Comparison of ENCODE assay signal across 7 mouse cellular contexts in the genomic region with DNA sequence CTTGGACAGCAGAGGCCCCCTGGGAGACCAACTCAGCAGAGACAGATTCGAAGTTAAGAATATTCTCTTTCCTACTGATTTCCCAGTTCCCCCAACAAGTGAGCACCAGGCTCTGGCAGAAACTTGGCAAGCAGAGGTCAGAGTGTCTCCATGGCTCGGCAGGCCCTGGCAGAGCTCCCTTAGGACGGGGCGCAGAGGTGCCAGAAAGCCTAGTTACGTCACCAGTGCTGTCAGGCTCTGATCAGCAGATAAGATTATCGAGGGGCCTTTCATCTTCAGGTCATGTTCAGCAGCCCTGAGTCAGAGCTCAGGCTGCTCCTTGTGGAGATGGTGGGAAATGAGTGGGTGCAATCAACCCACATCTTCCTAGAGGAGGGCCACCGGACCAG.
DNase-seq lines count a peak whose midpoint lies in the region; ATAC-seq and TF ChIP-seq lines count a peak whose summit lies in the region.

No protein-coding gene starts in this region.

- H3K4me2 ChIP-seq in liver, embryonic 11.5 days = no peak overlapping the region
- no peak overlapping the region for H3K4me2 ChIP-seq in heart, embryonic 12.5 days

- peaks cover 10% of the 10 kb centered on the region for H3K4me1 ChIP-seq in liver, adult 2 months (ENCODE audit: control insufficient read depth, insufficient read depth, low read length)
- no peaks in the 10 kb centered on the region for H3K4me1 ChIP-seq in liver, embryonic 11.5 days (replicated peaks; ENCODE audit: control insufficient read depth, insufficient read depth, low read length)
- peaks cover 17% of the 10 kb centered on the region for H3K4me1 ChIP-seq in heart, embryonic 12.5 days (replicated peaks)

- no peak for ATAC-seq in liver, embryonic 11.5 days (replicated peaks; ENCODE audit: low FRiP score)
- ATAC-seq in heart, embryonic 12.5 days (ENCODE audit: insufficient number of reproducible peaks, low FRiP score) = peak; percentile 33; the same call in 1 of the 2 replicates
- ATAC-seq in monocyte, adult 5-6 weeks (replicated peaks; ENCODE audit: insufficient number of reproducible peaks, low FRiP score, low TSS enrichment, poor library complexity, severe bottlenecking) = no peak

- no peak overlapping the region for H3K9ac ChIP-seq in liver, adult 2 months (ENCODE audit: low read depth, low read length)
- H3K9ac ChIP-seq in liver, embryonic 11.5 days (ENCODE audit: low read depth, low read length) = no peak overlapping the region
- H3K9ac ChIP-seq in heart, embryonic 12.5 days = no peak overlapping the region

- H3K9me3 ChIP-seq in liver, embryonic 11.5 days (ENCODE audit: control insufficient read depth, low read length) = no peaks in the 10 kb centered on the region
- no peaks in the 10 kb centered on the region for H3K9me3 ChIP-seq in heart, embryonic 12.5 days (replicated peaks)

- no peaks in the 10 kb centered on the region for H3K79me2 ChIP-seq in liver, adult 2 months (ENCODE audit: control insufficient read depth, insufficient read depth, low read length)

- no peak for TF ChIP-seq CTCF in liver, adult 2 months (IDR thresholded peaks at IDR 0.05; ENCODE audit: low read depth, low read length)
- no peak for TF ChIP-seq CTCF in brain, embryonic 14.5 days (IDR thresholded peaks at IDR 0.05; ENCODE audit: borderline replicate concordance, extremely low read depth, insufficient read depth, insufficient read length)

- no peaks in the 10 kb centered on the region for H3K36me3 ChIP-seq in liver, adult 2 months (ENCODE audit: control insufficient read depth, insufficient read depth, low read length)
- no peaks in the 10 kb centered on the region for H3K36me3 ChIP-seq in liver, embryonic 11.5 days (ENCODE audit: control insufficient read depth, insufficient read depth, low read length)
- H3K36me3 ChIP-seq in heart, embryonic 12.5 days = no peaks in the 10 kb centered on the region

- H3K27ac ChIP-seq in liver, adult 2 months (replicated peaks; ENCODE audit: insufficient read depth, low read depth, low read length) = peak overlapping the region; percentile 55
- no peak overlapping the region for H3K27ac ChIP-seq in liver, embryonic 11.5 days (ENCODE audit: low read depth, low read length)
- 0 out of 2 replicates have a peak overlapping the region, but pooled peaks have one; percentile 46 for H3K27ac ChIP-seq in heart, embryonic 12.5 days (ENCODE audit: poor library complexity, severe bottlenecking)

- no peaks in the 10 kb centered on the region for H3K27me3 ChIP-seq in liver, adult 2 months (ENCODE audit: control insufficient read depth, insufficient read depth, low read length)
- H3K27me3 ChIP-seq in liver, embryonic 11.5 days (replicated peaks; ENCODE audit: control insufficient read depth, insufficient read depth, low read length) = no peaks in the 10 kb centered on the region
- H3K27me3 ChIP-seq in heart, embryonic 12.5 days (replicated peaks) = no peaks in the 10 kb centered on the region

- 19% methylated on average over 7 of the region's 7 CpGs for WGBS in liver, adult 2 months
- 43% methylated on average over 7 of the region's 7 CpGs for WGBS in liver, embryonic 11.5 days
- WGBS in heart, embryonic 12.5 days = 45% methylated on average over 7 of the region's 7 CpGs

- DNase-seq in liver, adult 2 months (ENCODE audit: extremely low read depth, low read depth, low spot score) = peak; percentile 90
- DNase-seq in liver, embryonic 11.5 days (ENCODE audit: low spot score) = no peak
- DNase-seq in brain, embryonic 14.5 days (ENCODE audit: low read depth) = peak; percentile 32
- DNase-seq in lung, postnatal 4 days = peak; percentile 33 to 49
- DNase-seq in T-cell, adult 2 months (ENCODE audit: low spot score) = no peak

- H3K4me3 ChIP-seq in liver, adult 2 months (ENCODE audit: insufficient read depth, low read depth, low read length) = no peak overlapping the region
- no peak overlapping the region for H3K4me3 ChIP-seq in liver, embryonic 11.5 days (ENCODE audit: low read depth, low read length)
- no peak overlapping the region for H3K4me3 ChIP-seq in heart, embryonic 12.5 days

- no peak for TF ChIP-seq POLR2A in liver, adult 2 months (IDR thresholded peaks at IDR 0.05; ENCODE audit: extremely low read depth, insufficient read depth, low read length)
- no peak for TF ChIP-seq POLR2A in brain, embryonic 14.5 days (IDR thresholded peaks at IDR 0.05; ENCODE audit: borderline replicate concordance, extremely low read depth, insufficient read depth, insufficient read length, poor library complexity, severe bottlenecking)

Comparison
In these comparisons a context has a peak if more than half of its experiments do, and no peak if none do; other contexts are left out.
1. DNase-seq: peak in liver, adult 2 months (single experiment), brain, embryonic 14.5 days (single experiment) and lung, postnatal 4 days (2 of 2); none in liver, embryonic 11.5 days (single experiment) and T-cell, adult 2 months (single experiment).